Mouse (Mus musculus) thymus, adult 18-20 months (tissue): ENCODE measurements around the gene Itga2.

Experiments
- DNase-seq, 2 experiments: peaks; one replicate each; pipeline ENCODE4 v3.0.0; 2022; ENCODE audit warnings: mixed read lengths in 2 of 2

Itga2 gene

GRCm38 (mm10) chr13:114931775-114932294 is at the start of gene Itga2:
TSS of gene Itga2 (minus strand) at chr13:114932100.
- DNase-seq: peak; percentile 17 to 34

DNA sequence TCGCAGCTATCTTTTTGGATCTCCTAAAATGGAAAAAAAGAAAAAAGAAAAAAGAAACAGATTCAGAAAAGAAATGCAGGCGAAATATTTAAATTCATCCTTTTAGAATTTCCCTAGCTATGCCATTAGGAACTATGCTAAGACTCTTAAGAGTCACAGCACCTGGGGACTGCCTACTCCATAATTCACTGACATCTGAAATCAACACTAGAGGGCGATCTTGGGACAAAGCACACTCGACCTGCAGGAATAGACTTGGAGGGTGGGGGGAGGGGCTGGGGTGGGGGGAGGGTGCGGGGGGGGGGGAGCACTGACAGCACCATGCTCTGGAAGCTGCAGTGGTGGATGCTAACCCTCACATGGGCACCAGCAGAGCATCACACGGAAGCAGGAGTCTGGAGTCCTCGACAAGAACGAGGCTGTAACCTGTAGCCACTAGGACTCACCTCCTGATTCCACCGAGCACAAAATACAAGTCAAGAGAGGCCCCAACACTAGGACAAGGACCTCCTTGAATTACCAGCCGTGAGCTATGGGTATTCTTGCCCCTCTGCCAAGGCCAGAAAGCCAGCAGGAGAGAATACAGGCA is 49.0 kb upstream of the Itga2 start:
- DNase-seq: no peak

DNA sequence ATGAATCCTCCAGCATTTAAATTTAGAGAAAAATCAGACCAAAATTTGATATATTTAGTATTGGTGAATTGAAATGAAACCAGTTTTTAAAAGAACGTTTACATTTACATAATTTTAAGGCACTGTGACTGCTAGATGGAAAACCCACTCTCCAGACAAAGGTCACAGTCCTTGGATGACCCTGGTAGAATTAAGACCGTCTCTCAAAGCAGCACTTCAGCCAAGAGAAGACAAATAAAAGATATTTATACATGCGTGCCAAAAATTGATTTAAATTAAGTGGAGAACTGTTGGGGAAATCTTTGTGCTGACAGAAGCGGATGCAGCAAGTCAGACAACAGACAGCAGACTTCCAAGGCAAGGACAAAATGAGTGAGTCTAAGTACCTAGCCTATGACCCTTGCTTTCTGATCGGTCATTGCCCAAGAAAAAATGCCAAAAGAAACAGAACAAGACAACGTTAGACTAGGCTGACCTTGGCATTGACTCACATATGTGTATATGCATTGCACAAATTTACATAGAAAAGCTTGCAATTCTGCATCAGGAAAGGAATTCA is 42.7 kb upstream of the Itga2 start:
- no peak for DNase-seq

DNA sequence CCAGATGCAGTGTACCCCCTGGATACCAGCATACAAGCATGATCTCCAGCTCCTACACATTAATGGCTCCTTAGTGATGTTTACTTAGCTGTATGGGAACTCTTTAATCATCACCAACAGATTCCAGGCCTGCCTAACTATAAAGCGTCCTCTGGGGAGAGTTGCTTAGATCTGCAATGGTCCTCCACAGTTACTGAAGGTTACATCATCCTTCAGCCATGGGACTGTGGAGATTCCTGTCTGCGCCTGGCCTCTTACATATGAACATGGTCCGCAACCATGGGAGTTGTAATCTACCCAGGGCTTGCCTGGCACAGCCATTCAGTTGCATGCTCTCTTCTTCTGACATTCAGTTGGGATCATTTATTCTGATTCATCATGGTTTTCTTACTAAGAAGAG is 40.0 kb upstream of the Itga2 start:
- DNase-seq: no peak

DNA sequence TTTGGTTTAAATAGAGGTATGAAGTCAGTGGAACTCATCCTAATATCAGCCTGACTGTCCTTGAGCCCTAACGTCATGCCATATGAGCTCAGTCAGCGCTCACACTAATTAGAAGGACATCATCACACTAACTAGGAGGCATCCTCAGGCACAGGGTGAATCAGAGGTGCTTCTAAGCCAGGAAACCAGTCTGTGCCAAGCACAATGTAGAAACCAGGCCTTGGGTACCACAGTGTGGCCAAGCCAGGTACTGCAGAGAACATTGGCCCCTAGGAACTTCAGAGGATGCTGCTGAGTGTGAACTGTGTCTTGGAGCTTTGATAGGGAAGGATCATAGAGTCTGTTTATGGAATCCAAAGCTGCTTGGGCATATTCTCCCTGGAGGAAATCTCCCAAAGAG is 32.3 kb upstream of the Itga2 start:
- DNase-seq: peak; percentile 11 to 17

DNA sequence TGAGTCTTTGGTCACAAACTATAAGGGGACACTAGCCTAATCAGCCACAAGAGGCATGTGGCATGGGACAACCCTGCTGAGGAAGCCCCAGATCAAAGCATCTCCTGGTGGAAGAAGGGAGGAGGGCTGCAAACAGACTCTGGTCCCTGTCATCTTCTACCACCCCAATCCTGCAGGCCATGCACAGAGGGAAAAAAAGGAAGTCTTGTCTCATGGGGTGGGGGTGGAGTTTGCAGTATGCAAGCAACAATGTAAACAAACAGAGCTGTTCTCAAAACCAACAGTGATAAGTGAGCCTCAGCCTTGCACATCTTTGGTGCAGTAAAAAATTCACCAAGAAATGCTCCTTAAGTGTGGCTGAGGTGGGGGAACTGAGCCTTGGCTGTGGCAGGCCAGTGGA is 22.6 kb upstream of the Itga2 start:
- DNase-seq: no peak

- no peak for DNase-seq
These were observed 1.6 kb upstream of the Itga2 start for GRCm38 (mm10) chr13:114933541-114933940.

GRCm38 (mm10) chr13:114930996-114931649 is 777 bp downstream of the Itga2 start:
- no peak for DNase-seq

DNA sequence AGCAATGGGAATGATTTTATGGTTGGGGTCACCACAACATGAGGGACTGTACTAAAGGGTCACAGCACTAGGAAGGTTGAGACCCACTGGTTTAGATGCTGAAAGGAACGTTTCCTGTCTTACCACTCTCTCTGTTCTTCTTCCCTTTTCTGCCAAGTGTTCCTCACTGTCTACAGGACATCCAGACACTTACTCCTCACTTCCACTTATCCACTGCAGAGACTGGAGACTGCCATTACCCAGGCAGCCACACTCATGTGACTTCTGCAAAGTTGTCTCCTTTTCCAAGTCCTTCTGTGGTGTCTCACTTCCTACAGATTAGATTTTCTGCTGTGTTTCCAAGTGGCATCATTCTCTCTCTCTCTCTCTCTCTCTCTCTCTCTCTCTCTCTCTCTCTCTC is 7.1 kb downstream of the Itga2 start:
- DNase-seq: no peak

DNA sequence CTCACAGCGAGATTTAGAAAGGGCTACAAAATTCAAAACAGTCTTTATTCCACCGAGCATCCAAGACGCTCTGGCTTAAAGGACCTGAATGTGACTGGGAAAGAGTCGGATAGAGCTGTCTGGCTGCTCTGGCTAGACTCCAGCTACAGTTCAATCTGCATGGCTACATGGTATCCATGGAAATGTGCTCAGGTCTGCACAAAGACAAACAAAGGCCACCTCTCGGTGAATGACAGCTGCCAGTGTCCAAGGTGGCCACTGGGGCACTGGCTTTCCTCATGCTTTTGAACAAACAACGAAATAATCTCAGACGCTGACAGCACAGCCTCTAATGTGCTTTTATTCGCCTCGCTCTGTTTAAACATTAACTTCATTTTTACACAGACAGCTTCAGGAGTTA is 8.6 kb downstream of the Itga2 start:
- no peak for DNase-seq

DNA sequence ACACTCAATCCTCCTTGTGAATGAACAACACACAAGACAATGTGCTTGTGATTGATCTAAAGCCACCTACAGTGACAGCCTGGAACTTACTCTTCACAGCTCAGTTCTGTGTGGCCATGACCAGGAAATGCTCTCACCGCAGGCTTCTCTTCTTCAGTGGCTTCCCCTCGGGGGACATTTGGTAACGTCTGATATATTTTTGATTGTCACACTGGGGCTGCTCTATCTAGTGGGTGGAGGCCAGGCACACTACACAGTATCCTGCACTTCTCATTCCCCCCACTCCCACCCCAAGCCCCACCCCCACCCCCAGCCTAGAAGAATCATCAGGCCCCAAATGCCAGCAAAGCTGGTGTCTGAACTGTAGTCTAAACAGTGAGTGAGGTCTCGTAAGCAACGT is 16.1 kb downstream of the Itga2 start:
- no peak for DNase-seq

- no peak for DNase-seq
These were observed 16.9 kb downstream of the Itga2 start for GRCm38 (mm10) chr13:114914963-114915362.

GRCm38 (mm10) chr13:114914559-114914958 is 17.3 kb downstream of the Itga2 start:
- DNase-seq: no peak

GRCm38 (mm10) chr13:114910629-114911028 is 21.3 kb downstream of the Itga2 start:
- no peak for DNase-seq

GRCm38 (mm10) chr13:114909514-114909913 is 22.4 kb downstream of the Itga2 start:
- no peak for DNase-seq

DNA sequence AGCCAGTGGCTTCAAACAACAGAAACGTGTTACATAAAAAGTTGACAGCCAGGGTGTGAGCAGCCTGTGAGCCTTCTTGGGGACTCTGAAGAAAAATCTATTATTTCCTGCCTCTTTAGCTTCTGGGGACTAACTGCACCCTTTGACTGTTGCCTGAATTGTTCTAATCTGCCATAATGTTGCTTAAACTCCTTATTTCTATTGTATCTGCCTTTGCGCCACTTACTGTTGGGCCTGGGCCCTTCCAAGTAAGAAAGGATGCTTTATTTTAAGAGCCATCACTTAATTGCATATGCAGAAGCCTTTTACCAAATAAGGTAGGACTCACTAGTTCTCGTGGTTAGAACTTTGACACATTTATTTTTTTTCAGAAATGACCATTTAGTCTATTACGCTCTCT is 24.0 kb downstream of the Itga2 start:
- DNase-seq: no peak

GRCm38 (mm10) chr13:114896751-114897386 is 35.0 kb downstream of the Itga2 start:
- DNase-seq: no peak

DNA sequence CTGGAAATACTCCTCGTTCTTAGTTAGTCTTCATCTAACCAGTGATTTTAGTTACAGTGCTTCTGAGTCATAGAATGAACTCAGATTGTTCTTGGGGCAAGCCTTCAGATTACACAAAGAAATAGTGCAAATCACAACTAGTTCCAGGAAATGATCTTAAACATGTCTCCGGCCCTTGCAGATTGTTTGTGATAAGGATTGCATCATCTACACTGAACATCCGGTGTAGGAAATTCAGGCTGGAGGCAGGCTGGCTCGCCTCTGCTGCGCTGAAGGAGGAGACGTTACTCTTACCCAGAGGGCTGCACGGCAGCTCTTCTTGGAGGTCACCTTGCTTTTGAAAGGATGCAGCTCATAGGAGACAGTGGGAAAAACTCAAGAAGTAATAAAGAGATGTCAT is 36.0 kb downstream of the Itga2 start:
- DNase-seq: peak; percentile 2 to 11

DNA sequence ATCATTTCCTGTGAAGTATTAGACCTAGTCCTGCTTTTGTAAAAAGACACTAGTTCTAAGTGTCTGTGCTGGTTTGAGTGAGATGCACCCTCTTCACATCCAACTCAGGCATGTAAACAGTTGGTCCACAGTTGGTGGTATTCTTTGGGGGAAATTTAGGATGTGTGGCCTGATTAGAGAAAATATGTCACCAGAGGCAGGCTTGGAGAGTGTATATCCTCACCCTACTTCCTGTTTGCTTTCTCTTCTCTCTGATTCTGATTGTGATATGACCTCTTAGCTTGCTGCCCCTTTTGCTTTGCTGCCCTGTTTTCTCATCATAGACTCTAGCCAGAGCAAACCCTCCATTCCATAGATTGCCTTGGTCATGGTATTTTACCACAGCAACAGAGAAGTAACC is 37.2 kb downstream of the Itga2 start:
- DNase-seq: no peak

- DNase-seq: no peak
These were observed 40.2 kb downstream of the Itga2 start for GRCm38 (mm10) chr13:114891655-114892054.

GRCm38 (mm10) chr13:114887695-114888094 is 44.2 kb downstream of the Itga2 start:
- no peak for DNase-seq

GRCm38 (mm10) chr13:114887293-114887692 is 44.6 kb downstream of the Itga2 start:
- no peak for DNase-seq

- DNase-seq: no peak
These were observed 46.7 kb downstream of the Itga2 start for GRCm38 (mm10) chr13:114885171-114885570.

DNA sequence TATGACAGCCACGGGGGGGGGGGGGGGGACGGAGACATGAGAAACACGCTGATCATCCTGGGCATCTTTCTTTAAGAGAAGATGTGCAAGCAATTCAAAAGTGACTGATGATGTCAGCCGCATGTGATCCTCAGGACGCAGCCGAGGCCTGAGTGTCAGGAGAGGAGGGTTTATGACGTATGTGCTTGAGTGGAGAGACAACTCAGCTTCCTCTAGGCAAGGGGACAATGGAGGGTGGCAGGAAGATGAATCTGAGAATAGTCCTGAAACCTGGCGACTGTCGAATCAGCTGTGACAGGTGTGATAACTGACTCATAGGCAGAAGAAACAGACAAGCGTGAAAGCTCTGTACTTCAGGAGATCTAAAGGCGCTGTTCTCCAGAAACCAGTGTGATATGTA is 53.2 kb downstream of the Itga2 start:
- DNase-seq: no peak
